Mouse (Mus musculus): ENCODE results near the gene Mtmr12. TPM values are rescaled to one million over a fixed set of nuclear protein-coding genes. Genes with fewer than 3 reads are reported as not detected.

Mtmr12 gene
- total RNA-seq (2023; ENCODE audit: inconsistent age), result 38.0 to 47.6 TPM (median 42.0 TPM) in 4 replicates

DNA sequence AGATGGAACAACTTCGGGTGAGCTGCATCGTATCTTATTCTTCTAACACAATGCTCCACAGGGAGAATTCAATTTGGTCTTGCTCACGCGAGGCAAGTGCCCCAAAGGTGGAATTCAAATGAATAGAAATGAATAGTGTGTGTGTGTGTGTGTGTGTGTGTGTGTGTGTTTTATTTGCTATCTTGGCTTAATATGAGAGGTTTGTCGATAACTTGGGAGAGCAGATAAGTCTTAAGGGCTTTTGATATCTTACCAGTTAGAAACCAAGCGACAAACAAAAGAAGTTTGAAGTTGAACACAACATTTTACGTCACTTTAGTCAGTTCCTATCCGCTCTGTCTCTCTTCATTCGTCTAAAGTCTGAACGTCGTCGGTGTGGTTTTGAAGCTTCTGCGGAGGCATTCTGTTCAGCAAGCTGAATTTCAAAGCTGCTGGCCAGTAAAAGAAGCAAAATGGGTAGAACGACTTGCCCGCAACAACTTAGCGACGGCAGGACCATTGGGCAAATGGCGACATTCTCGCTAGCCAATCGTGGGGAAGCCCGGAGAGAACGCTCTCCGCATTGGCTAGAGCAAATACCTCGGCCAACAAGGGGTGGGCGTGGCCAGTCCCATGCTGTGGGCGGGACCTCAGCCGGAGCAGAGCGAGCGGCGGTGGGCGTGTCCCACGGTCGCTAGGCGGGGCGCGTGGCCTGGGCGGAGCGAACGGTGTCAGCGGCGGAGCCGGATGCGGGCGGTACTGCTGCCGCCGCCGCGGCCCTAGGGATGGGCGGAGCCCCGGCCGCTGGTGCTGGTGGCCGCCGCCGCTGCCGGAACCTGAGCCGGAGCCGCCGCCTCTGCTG lies at the start of gene Mtmr12:
Gene Mtmr12, plus strand, starts transcription at position 710 of the 841 bp plus-strand sequence.

GRCm38 (mm10) chr15:12321091-12321787 lies 116.4 kb downstream of the Mtmr12 start, which contains the start of gene Golph3:
Gene Golph3 (plus strand): TSS chr15:12321450.

GRCm38 (mm10) chr15:12321788-12322621 lies 117.2 kb downstream of the Mtmr12 start, which contains the start of gene 1810049J17Rik:
Gene 1810049J17Rik (minus strand): TSS chr15:12321899.

Other genes with a start within 250 kb of the Mtmr12 start
- 489 to 524 TPM (median 519 TPM) in 4 replicates for gene Sub1, start 208.0 kb upstream of the Mtmr12 start, total RNA-seq (2023; ENCODE audit: inconsistent age)
- gene Zfr, start 87.2 kb upstream of the Mtmr12 start, total RNA-seq (2023; ENCODE audit: inconsistent age), result 95.7 to 144 TPM (median 122 TPM) in 4 replicates
- gene Golph3, start 116.4 kb downstream of the Mtmr12 start, total RNA-seq (2023; ENCODE audit: inconsistent age), result 92.7 to 101 TPM (median 96.8 TPM) in 4 replicates
- 1.3 to 3.5 TPM (median 2.3 TPM) in 3 of 4 replicates, not detected in the other for gene 1810049J17Rik, start 116.9 kb downstream of the Mtmr12 start, total RNA-seq (2023; ENCODE audit: inconsistent age)

Measured in B cell, adult (primary cell).